Mouse (Mus musculus) CH12.LX (cell line): ENCODE data around the gene Lmntd2.

Experiments used
- CTCF ChIP-seq, 2 experiments: IDR thresholded peaks in 1 of 2; conservative IDR thresholded peaks in 1 of 2; 2 replicates each; pipeline ENCODE4 v1.5.1; 2011 to 2012; ENCODE audit warnings: low read depth in 2 of 2, low read length in 2 of 2, improper control_type of control experiment in 1 of 2, inconsistent platforms in 1 of 2, mild to moderate bottlenecking in 1 of 2, moderate library complexity in 1 of 2
- GABPA ChIP-seq: IDR thresholded peaks from 2 replicates; pipeline ENCODE4 v1.6.1; 2012; ENCODE audit warnings: low read depth, low read length, improper control_type of control experiment, inconsistent platforms; ENCODE audit not compliant: insufficient replicate concordance
- HCFC1 ChIP-seq: IDR thresholded peaks from 2 replicates; pipeline ENCODE4 v1.6.1; 2012; ENCODE audit warnings: low read depth, mild to moderate bottlenecking, inconsistent platforms, low read length, improper control_type of control experiment
- JUND ChIP-seq: conservative IDR thresholded peaks from 2 replicates; pipeline ENCODE4 v1.6.1; 2011; ENCODE audit warnings: low read depth, low read length, improper control_type of control experiment
- MAX ChIP-seq: IDR thresholded peaks from 2 replicates; pipeline ENCODE4 v1.6.1; 2011; ENCODE audit warnings: low read length, improper control_type of control experiment
- POLR2A ChIP-seq: IDR thresholded peaks from 2 replicates; pipeline ENCODE4 v1.6.1; 2011; ENCODE audit warnings: low read depth, mild to moderate bottlenecking, improper control_type of control experiment, low read length
- TCF12 ChIP-seq: IDR thresholded peaks from 2 replicates; pipeline ENCODE4 v1.6.1; 2014; ENCODE audit warnings: low read depth, mild to moderate bottlenecking, inconsistent platforms, low read length, improper control_type of control experiment
- ZC3H11A ChIP-seq: IDR thresholded peaks from 2 replicates; pipeline ENCODE4 v1.6.1; 2012; ENCODE audit warnings: low read depth, mild to moderate bottlenecking, inconsistent platforms, low read length, improper control_type of control experiment

GRCm38 (mm10) chr7:141196619-141197282 is 17.1 kb downstream of the Lmntd2 start:
- no peak for TF ChIP-seq POLR2A
- TF ChIP-seq ZC3H11A: no peak
- no peak for TF ChIP-seq CTCF (conservative IDR thresholded peaks at IDR 0.05 in 1 of 2, IDR thresholded peaks at IDR 0.05 in 1 of 2; ENCODE audit: low read depth in 2 of 2, low read length in 2 of 2)
- no peak for TF ChIP-seq TCF12
- no peak for TF ChIP-seq GABPA
- TF ChIP-seq HCFC1: no peak
- TF ChIP-seq JUND: no peak
- no peak for TF ChIP-seq MAX
